8 mouse cellular contexts compared by ENCODE assay signal in the genomic region with DNA sequence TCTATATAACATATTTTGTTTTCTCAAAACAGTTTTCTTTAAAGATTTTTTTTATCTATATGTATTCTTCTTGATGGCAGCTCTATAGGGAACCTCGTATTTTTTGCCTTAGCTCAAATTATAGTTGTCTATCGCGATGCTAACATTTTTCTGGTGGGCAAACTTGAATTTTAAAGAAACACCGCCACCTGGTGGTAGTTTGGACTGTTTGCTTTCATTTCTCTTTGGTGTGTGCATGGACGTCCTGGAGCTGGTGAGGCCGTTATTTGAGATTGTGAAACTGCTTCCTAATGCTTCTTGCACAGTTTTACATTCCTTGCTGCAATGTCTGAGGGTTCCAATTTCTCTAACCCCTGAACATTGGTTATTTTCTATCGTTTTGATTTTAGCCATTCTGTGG. TPM values are rescaled to one million over a fixed set of nuclear protein-coding genes. Genes with fewer than 3 reads are reported as not detected.
A peak's percentile ranks its signal among the peaks of the same experiment; 100 is the strongest.
DNase-seq lines count a peak whose midpoint lies in the region; ATAC-seq and TF ChIP-seq lines count a peak whose summit lies in the region.

No protein-coding gene starts in this region.

- peak; percentile 29; the same call in 1 of the 2 replicates for TF ChIP-seq CTCF in spleen, adult 2 months (IDR thresholded peaks at IDR 0.05; ENCODE audit: extremely low read depth, insufficient read depth, insufficient read length, insufficient replicate concordance)

- peaks cover 4% of the 10 kb centered on the region; the same call in 1 of the 2 replicates for H3K9me3 ChIP-seq in hindbrain, embryonic 10.5 days
- H3K9me3 ChIP-seq in hindbrain, embryonic 12.5 days (replicated peaks) = no peaks in the 10 kb centered on the region
- peaks cover 4% of the 10 kb centered on the region; the same call in 1 of the 2 replicates for H3K9me3 ChIP-seq in intestine, embryonic 16.5 days (ENCODE audit: control insufficient read depth, low read length)
- no peaks in the 10 kb centered on the region for H3K9me3 ChIP-seq in limb, embryonic 11.5 days (ENCODE audit: control insufficient read depth, low read length)
- H3K9me3 ChIP-seq in midbrain, embryonic 14.5 days (ENCODE audit: control insufficient read depth, low read length) = no peaks in the 10 kb centered on the region

- H3K36me3 ChIP-seq in hindbrain, embryonic 10.5 days = no peaks in the 10 kb centered on the region
- no peaks in the 10 kb centered on the region for H3K36me3 ChIP-seq in hindbrain, embryonic 12.5 days
- H3K36me3 ChIP-seq in intestine, embryonic 16.5 days (ENCODE audit: control insufficient read depth, insufficient read depth, low read length) = no peaks in the 10 kb centered on the region
- H3K36me3 ChIP-seq in limb, embryonic 11.5 days (ENCODE audit: control insufficient read depth, insufficient read depth, low read length) = no peaks in the 10 kb centered on the region
- no peaks in the 10 kb centered on the region for H3K36me3 ChIP-seq in midbrain, embryonic 14.5 days (ENCODE audit: control insufficient read depth, insufficient read depth, low read length)
- H3K36me3 ChIP-seq in spleen, adult 2 months (ENCODE audit: control insufficient read depth, insufficient read depth, low read length) = no peaks in the 10 kb centered on the region

- no peak for ATAC-seq in hindbrain, embryonic 12.5 days (ENCODE audit: low FRiP score)
- ATAC-seq in intestine, embryonic 16.5 days = peak; percentile 73
- ATAC-seq in limb, embryonic 11.5 days (ENCODE audit: insufficient number of reproducible peaks, low FRiP score, low TSS enrichment, low read depth) = no peak
- peak; percentile 40; the same call in 1 of the 2 replicates for ATAC-seq in midbrain, embryonic 14.5 days (ENCODE audit: low FRiP score, low TSS enrichment)

- WGBS in hindbrain, embryonic 10.5 days = 9% methylated on average over 7 of the region's 7 CpGs
- 6% methylated on average over 7 of the region's 7 CpGs for WGBS in hindbrain, embryonic 12.5 days
- WGBS in intestine, embryonic 16.5 days = 4% methylated on average over 7 of the region's 7 CpGs
- 6% methylated on average over 7 of the region's 7 CpGs for WGBS in limb, embryonic 11.5 days
- 4% methylated on average over 7 of the region's 7 CpGs for WGBS in midbrain, embryonic 14.5 days
- under 1% methylated on average over 7 of the region's 7 CpGs for WGBS in spleen, adult 2 months

- H3K27me3 ChIP-seq in hindbrain, embryonic 10.5 days (ENCODE audit: insufficient read depth, poor library complexity, severe bottlenecking) = no peaks in the 10 kb centered on the region
- no peaks in the 10 kb centered on the region for H3K27me3 ChIP-seq in hindbrain, embryonic 12.5 days
- no peaks in the 10 kb centered on the region for H3K27me3 ChIP-seq in intestine, embryonic 16.5 days (replicated peaks; ENCODE audit: control insufficient read depth, insufficient read depth, low read length)
- H3K27me3 ChIP-seq in limb, embryonic 11.5 days (ENCODE audit: control insufficient read depth, insufficient read depth, low read length) = no peaks in the 10 kb centered on the region
- no peaks in the 10 kb centered on the region for H3K27me3 ChIP-seq in midbrain, embryonic 14.5 days (ENCODE audit: control insufficient read depth, insufficient read depth, low read length)
- H3K27me3 ChIP-seq in spleen, adult 2 months (ENCODE audit: control insufficient read depth, insufficient read depth, low read length) = no peaks in the 10 kb centered on the region

- H3K9ac ChIP-seq in hindbrain, embryonic 12.5 days = no peak overlapping the region
- H3K9ac ChIP-seq in intestine, embryonic 16.5 days (ENCODE audit: low read depth, low read length) = no peak overlapping the region
- no peak overlapping the region for H3K9ac ChIP-seq in limb, embryonic 11.5 days (ENCODE audit: low read length)
- no peak overlapping the region for H3K9ac ChIP-seq in midbrain, embryonic 14.5 days (replicated peaks; ENCODE audit: low read length)

- no peak overlapping the region for H3K4me3 ChIP-seq in hindbrain, embryonic 10.5 days
- no peak overlapping the region for H3K4me3 ChIP-seq in hindbrain, embryonic 12.5 days
- no peak overlapping the region for H3K4me3 ChIP-seq in intestine, embryonic 16.5 days (ENCODE audit: low read length)
- no peak overlapping the region for H3K4me3 ChIP-seq in limb, embryonic 11.5 days (ENCODE audit: low read depth, low read length)
- H3K4me3 ChIP-seq in midbrain, embryonic 14.5 days (replicated peaks; ENCODE audit: low read depth, low read length) = no peak overlapping the region
- H3K4me3 ChIP-seq in spleen, adult 2 months (ENCODE audit: extremely low read depth, insufficient read depth, insufficient read length) = no peak overlapping the region

- no peak overlapping the region for H3K4me2 ChIP-seq in hindbrain, embryonic 12.5 days (replicated peaks)
- no peak overlapping the region for H3K4me2 ChIP-seq in intestine, embryonic 16.5 days (ENCODE audit: low read depth, low read length)
- H3K4me2 ChIP-seq in limb, embryonic 11.5 days (ENCODE audit: low read depth, severe bottlenecking) = no peak overlapping the region
- H3K4me2 ChIP-seq in midbrain, embryonic 14.5 days (ENCODE audit: low read length) = no peak overlapping the region

- TF ChIP-seq POLR2A in spleen, adult 2 months (IDR thresholded peaks at IDR 0.05; ENCODE audit: low read depth, low read length) = no peak

- no peaks in the 10 kb centered on the region for H3K4me1 ChIP-seq in hindbrain, embryonic 10.5 days (replicated peaks)
- no peaks in the 10 kb centered on the region for H3K4me1 ChIP-seq in hindbrain, embryonic 12.5 days
- no peaks in the 10 kb centered on the region for H3K4me1 ChIP-seq in intestine, embryonic 16.5 days (ENCODE audit: control insufficient read depth, insufficient read depth, low read length)
- no peaks in the 10 kb centered on the region for H3K4me1 ChIP-seq in limb, embryonic 11.5 days (ENCODE audit: control insufficient read depth, insufficient read depth, low read length)
- no peaks in the 10 kb centered on the region for H3K4me1 ChIP-seq in midbrain, embryonic 14.5 days (ENCODE audit: control insufficient read depth, insufficient read depth, low read length)
- peaks cover 2% of the 10 kb centered on the region; the same call in 1 of the 2 replicates for H3K4me1 ChIP-seq in spleen, adult 2 months (ENCODE audit: control insufficient read depth, insufficient read depth, insufficient read length)

- DNase-seq in hindbrain, embryonic 10.5 days (ENCODE audit: low spot score) = peak; percentile 63
- DNase-seq in cerebellum, postnatal 10 days = peak; percentile 85 to 91
- peak; percentile 78 for DNase-seq in gastrocnemius, adult 18-20 months (ENCODE audit: low spot score)
- peak; percentile 83 for DNase-seq in limb, embryonic 11.5 days (ENCODE audit: low spot score)
- peak; percentile 93 for DNase-seq in midbrain, embryonic 14.5 days
- peak; percentile 59 to 71 for DNase-seq in spleen, adult 2 months (ENCODE audit: low read depth in 1 of 2, low spot score in 2 of 2)

- no peak overlapping the region for H3K27ac ChIP-seq in hindbrain, embryonic 10.5 days
- no peak overlapping the region for H3K27ac ChIP-seq in hindbrain, embryonic 12.5 days
- H3K27ac ChIP-seq in intestine, embryonic 16.5 days (ENCODE audit: low read length) = no peak overlapping the region
- H3K27ac ChIP-seq in limb, embryonic 11.5 days (replicated peaks; ENCODE audit: low read depth, low read length) = no peak overlapping the region
- no peak overlapping the region for H3K27ac ChIP-seq in midbrain, embryonic 14.5 days (replicated peaks; ENCODE audit: low read depth, low read length)
- H3K27ac ChIP-seq in spleen, adult 2 months (ENCODE audit: insufficient read depth, low read length) = no peak overlapping the region

RNA-seq across cellular contexts. Expression of a gene that starts 11.8 kb away (rescaled TPM):
- 23.5 and 27.6 TPM in 2 replicates for polyA plus RNA-seq in hindbrain, embryonic 10.5 days (2016; fragmentation: Nextera tagmentation; extraction: Ambion mirVana)
- polyA plus RNA-seq in hindbrain, embryonic 12.5 days (2016; fragmentation: Nextera tagmentation; extraction: Ambion mirVana) = 37.8 and 41.8 TPM in 2 replicates
- 10 to 100 TPM; 55.7 to 62.5 TPM for total RNA-seq in gastrocnemius, adult 18-20 months (2021)
- polyA plus RNA-seq in intestine, embryonic 16.5 days (2015; fragmentation: Nextera tagmentation; extraction: Ambion mirVana) = 18.8 and 19.1 TPM in 2 replicates
- 18.7 and 20.1 TPM in 2 replicates for polyA plus RNA-seq in limb, embryonic 11.5 days (2014; fragmentation: Nextera tagmentation; extraction: Ambion mirVana)
- 30.5 and 31.7 TPM in 2 replicates for polyA plus RNA-seq in midbrain, embryonic 14.5 days (2014; fragmentation: Nextera tagmentation; extraction: Ambion mirVana)
- 3.0 and 4.5 TPM in 2 replicates for polyA plus RNA-seq in spleen, adult 2 months (2012; rRNA removed)

RNA-seq across cellular contexts. Expression of a gene that starts 20.4 kb away (rescaled TPM):
- 23.2 and 31.9 TPM in 2 replicates for polyA plus RNA-seq in hindbrain, embryonic 10.5 days (2016; fragmentation: Nextera tagmentation; extraction: Ambion mirVana)
- polyA plus RNA-seq in hindbrain, embryonic 12.5 days (2016; fragmentation: Nextera tagmentation; extraction: Ambion mirVana) = 37.5 and 43.0 TPM in 2 replicates
- total RNA-seq in gastrocnemius, adult 18-20 months (2021) = 1 to 10 TPM; 6.6 to 9.0 TPM
- polyA plus RNA-seq in intestine, embryonic 16.5 days (2015; fragmentation: Nextera tagmentation; extraction: Ambion mirVana) = 56.5 and 59.6 TPM in 2 replicates
- 47.7 and 56.6 TPM in 2 replicates for polyA plus RNA-seq in limb, embryonic 11.5 days (2014; fragmentation: Nextera tagmentation; extraction: Ambion mirVana)
- polyA plus RNA-seq in midbrain, embryonic 14.5 days (2014; fragmentation: Nextera tagmentation; extraction: Ambion mirVana) = 23.7 and 24.7 TPM in 2 replicates
- 49.8 and 53.0 TPM in 2 replicates for polyA plus RNA-seq in spleen, adult 2 months (2012; rRNA removed)

RNA-seq across cellular contexts. Expression of a gene that starts 56.5 kb away (rescaled TPM):
- 49.3 and 52.3 TPM in 2 replicates for polyA plus RNA-seq in hindbrain, embryonic 10.5 days (2016; fragmentation: Nextera tagmentation; extraction: Ambion mirVana)
- 71.1 and 73.1 TPM in 2 replicates for polyA plus RNA-seq in hindbrain, embryonic 12.5 days (2016; fragmentation: Nextera tagmentation; extraction: Ambion mirVana)
- 1 to 10 TPM; 4.9 to 6.9 TPM for total RNA-seq in gastrocnemius, adult 18-20 months (2021)
- 9.6 and 10.8 TPM in 2 replicates for polyA plus RNA-seq in intestine, embryonic 16.5 days (2015; fragmentation: Nextera tagmentation; extraction: Ambion mirVana)
- polyA plus RNA-seq in limb, embryonic 11.5 days (2014; fragmentation: Nextera tagmentation; extraction: Ambion mirVana) = 35.6 and 40.1 TPM in 2 replicates
- polyA plus RNA-seq in midbrain, embryonic 14.5 days (2014; fragmentation: Nextera tagmentation; extraction: Ambion mirVana) = 50.9 and 62.2 TPM in 2 replicates
- 5.1 and 5.4 TPM in 2 replicates for polyA plus RNA-seq in spleen, adult 2 months (2012; rRNA removed)

Comparison
In these comparisons a context has a peak if more than half of its experiments do, and no peak if none do; other contexts are left out.
1. ATAC-seq: peak in intestine, embryonic 16.5 days (single experiment) and midbrain, embryonic 14.5 days (single experiment); none in hindbrain, embryonic 12.5 days (single experiment) and limb, embryonic 11.5 days (single experiment).
2. Peak in every context shown above with its lines, with median percentiles within 50 percentile points of each other: DNase-seq.